In genomic region chr12:14859057-14859456, GRCm38 (mm10) we compare ENCODE assay signal across 18 mouse cellular contexts.
"Had no signal": no experiment of that assay in that cellular context is flagged by ENCODE, and none has a peak within 500 bp of the region (broad histone marks: within the 10 kb centered on the region; RNA-seq: fewer than 3 reads in every experiment).

No protein-coding gene starts in this region.

- H3K27me3 ChIP-seq: midbrain, embryonic 12.5 days; neural tube, embryonic 13.5 days; neural tube, embryonic 15.5 days had no signal

- DNase-seq: lung, adult 18-20 months; lung, embryonic 14.5 days; lung, postnatal 10 days; lung, postnatal 4 days; midbrain, embryonic 14.5 days; right cerebral cortex, adult 18-20 months; right cerebral cortex, postnatal 25 days; right cerebral cortex, postnatal 4 days; spleen, adult 18-20 months; thymus, adult 18-20 months; thymus, postnatal 14 days; thymus, postnatal 36 days had no signal

- H3K4me3 ChIP-seq: midbrain, embryonic 10.5 days; midbrain, embryonic 12.5 days; myocyte; neural tube, embryonic 13.5 days; neural tube, embryonic 15.5 days had no signal

- H3K27ac ChIP-seq: midbrain, embryonic 10.5 days; midbrain, embryonic 12.5 days; neural tube, embryonic 13.5 days; neural tube, embryonic 15.5 days had no signal

- H3K9me3 ChIP-seq: midbrain, embryonic 10.5 days; midbrain, embryonic 12.5 days; neural tube, embryonic 13.5 days; neural tube, embryonic 15.5 days had no signal

- ATAC-seq: midbrain, embryonic 16.5 days had no signal

- H3K36me3 ChIP-seq: midbrain, embryonic 10.5 days; midbrain, embryonic 12.5 days; neural tube, embryonic 13.5 days; neural tube, embryonic 15.5 days had no signal

- H3K4me1 ChIP-seq: midbrain, embryonic 10.5 days; midbrain, embryonic 12.5 days; neural tube, embryonic 13.5 days; neural tube, embryonic 15.5 days had no signal

- H3K9ac ChIP-seq: lung, embryonic 14.5 days; midbrain, embryonic 12.5 days; neural tube, embryonic 13.5 days; neural tube, embryonic 15.5 days had no signal

- H3K4me2 ChIP-seq: lung, embryonic 14.5 days; midbrain, embryonic 12.5 days; neural tube, embryonic 13.5 days; neural tube, embryonic 15.5 days had no signal
